Mouse (Mus musculus) embryonic facial prominence, embryonic 13.5 days (tissue): ENCODE data around the gene Omp. TPM values are rescaled to one million over a fixed set of nuclear protein-coding genes. Genes with fewer than 3 reads are reported as not detected.

ENCODE experiments used
- ATAC-seq: fragments of 200-750 bp; cut with Nextera tagmentation; 2 replicates; pipeline ENCODE4 v1.8.0; 2017; ENCODE audit warnings: low read depth; ENCODE audit not compliant: insufficient number of reproducible peaks, insufficient read depth, low FRiP score, low TSS enrichment
- H3K27ac ChIP-seq: fragments of 300-500 bp; sonication (generic); 2 replicates; pipeline ENCODE4 v1.5.1; 2015; ENCODE audit warnings: moderate library complexity, mild to moderate bottlenecking, inconsistent platforms
- H3K27me3 ChIP-seq: fragments of 300-500 bp; sonication (generic); 2 replicates; pipeline ENCODE4 v1.6.1; 2015; ENCODE audit warnings: mild to moderate bottlenecking, inconsistent platforms
- H3K36me3 ChIP-seq: fragments of 300-500 bp; sonication (generic); 2 replicates; pipeline ENCODE4 v1.6.1; 2015; ENCODE audit warnings: mild to moderate bottlenecking, inconsistent platforms
- H3K4me1 ChIP-seq: fragments of 300-500 bp; sonication (generic); 2 replicates; pipeline ENCODE4 v1.6.1; 2015; ENCODE audit warnings: inconsistent platforms
- H3K4me2 ChIP-seq: fragments of 300-500 bp; sonication (generic); 2 replicates; pipeline ENCODE4 v1.6.1; 2015; ENCODE audit warnings: moderate library complexity, mild to moderate bottlenecking, inconsistent platforms
- H3K4me3 ChIP-seq: fragments of 300-500 bp; sonication (generic); 2 replicates; pipeline ENCODE4 v1.5.1; 2015; ENCODE audit warnings: mild to moderate bottlenecking, inconsistent platforms
- H3K9ac ChIP-seq: fragments of 300-500 bp; sonication (generic); 2 replicates; pipeline ENCODE4 v1.6.1; 2015; ENCODE audit warnings: mild to moderate bottlenecking, inconsistent platforms
- H3K9me3 ChIP-seq: fragments of 300-500 bp; sonication (generic); 2 replicates; pipeline ENCODE4 v1.6.1; 2016; ENCODE audit warnings: inconsistent platforms
- WGBS: fragments of 180-500 bp; shearing (Covaris S2); methylation state at CpG from one replicate; pipeline ENCODE4 v1.1.7; 2015; ENCODE audit warnings: mixed read lengths; 5-methylcytosine and 5-hydroxymethylcytosine counted together
- polyA plus RNA-seq: library from polyadenylated mRNA; unstranded; fragments of >200 nt; fragmentation: Nextera tagmentation; extraction: Ambion mirVana; gene quantifications from 2 replicates; pipeline ENCODE4 v1.2.1, GENCODE M21; 2015

Omp gene
- polyA plus RNA-seq, 1 experiment from 2014 or later, result 1.0 TPM

GRCm38 (mm10) chr7:98150525-98150924, 5.2 kb upstream of the Omp start:
- Histone ChIP-seq H3K4me3 (no peak overlapping the region), H3K27ac (no peak overlapping the region), H3K4me2 (no peak overlapping the region), H3K9ac (no peak overlapping the region), H3K9me3 (no peaks in the 10 kb centered on the region), H3K27me3 (no peaks in the 10 kb centered on the region), H3K4me1 (peaks cover 29% of the 10 kb centered on the region), H3K36me3 (no peaks in the 10 kb centered on the region)
- WGBS, result 53% methylated on average over 5 of the region's 5 CpGs
- no peak for ATAC-seq

GRCm38 (mm10) chr7:98149802-98150201, 4.5 kb upstream of the Omp start:
- no peak for ATAC-seq
- Histone ChIP-seq H3K4me2 (no peak overlapping the region), H3K27ac (no peak overlapping the region), H3K4me1 (peaks cover 26% of the 10 kb centered on the region), H3K9ac (no peak overlapping the region), H3K27me3 (no peaks in the 10 kb centered on the region), H3K9me3 (no peaks in the 10 kb centered on the region), H3K4me3 (no peak overlapping the region), H3K36me3 (no peaks in the 10 kb centered on the region)
- WGBS, result 18% methylated on average over 3 of the region's 3 CpGs

GRCm38 (mm10) chr7:98148721-98149407, 3.6 kb upstream of the Omp start:
- no peak overlapping the region for H3K9ac ChIP-seq
- H3K4me2 ChIP-seq, result no peak overlapping the region
- no peaks in the 10 kb centered on the region for H3K9me3 ChIP-seq
- H3K4me3 ChIP-seq, result no peak overlapping the region
- 70% methylated on average over 10 of the region's 10 CpGs for WGBS
- no peak for ATAC-seq
- H3K27ac ChIP-seq, result no peak overlapping the region
- H3K36me3 ChIP-seq, result no peaks in the 10 kb centered on the region
- no peaks in the 10 kb centered on the region for H3K27me3 ChIP-seq
- peaks cover 26% of the 10 kb centered on the region for H3K4me1 ChIP-seq

- Histone ChIP-seq H3K4me3 (no peak overlapping the region), H3K9ac (no peak overlapping the region), H3K27me3 (no peaks in the 10 kb centered on the region), H3K4me2 (no peak overlapping the region), H3K36me3 (no peaks in the 10 kb centered on the region), H3K4me1 (peaks cover 26% of the 10 kb centered on the region), H3K9me3 (no peaks in the 10 kb centered on the region), H3K27ac (no peak overlapping the region)
- no peak for ATAC-seq
- WGBS, result 81% methylated on average over 8 of the region's 8 CpGs
These were observed 2.5 kb upstream of the Omp start for GRCm38 (mm10) chr7:98147766-98148165.

GRCm38 (mm10) chr7:98146447-98146845, 1.1 kb upstream of the Omp start:
- peak overlapping the region; percentile 3; the same call in 1 of the 2 replicates for H3K9ac ChIP-seq
- no peaks in the 10 kb centered on the region for H3K36me3 ChIP-seq
- H3K4me1 ChIP-seq, result peaks cover 22% of the 10 kb centered on the region
- no peaks in the 10 kb centered on the region for H3K9me3 ChIP-seq
- no peak for ATAC-seq
- H3K4me3 ChIP-seq, result no peak overlapping the region
- H3K4me2 ChIP-seq, result no peak overlapping the region
- no peak overlapping the region for H3K27ac ChIP-seq
- H3K27me3 ChIP-seq, result no peaks in the 10 kb centered on the region
- 73% methylated on average over 8 of the region's 8 CpGs for WGBS

- no peak for ATAC-seq
- WGBS, result 65% methylated on average over 12 of the region's 12 CpGs
These were observed 642 bp upstream of the Omp start for GRCm38 (mm10) chr7:98145842-98146446.

GRCm38 (mm10) chr7:98142648-98143047, 2.7 kb downstream of the Omp start:
- H3K4me3 ChIP-seq, result no peak overlapping the region
- no peak overlapping the region for H3K9ac ChIP-seq
- 72% methylated on average over 3 of the region's 3 CpGs for WGBS
- no peak overlapping the region for H3K27ac ChIP-seq
- no peak for ATAC-seq
- no peaks in the 10 kb centered on the region for H3K36me3 ChIP-seq
- no peaks in the 10 kb centered on the region for H3K9me3 ChIP-seq
- H3K4me2 ChIP-seq, result no peak overlapping the region
- H3K4me1 ChIP-seq, result peaks cover 15% of the 10 kb centered on the region
- H3K27me3 ChIP-seq, result no peaks in the 10 kb centered on the region

More at GRCm38 (mm10) chr7:98145842-98146446, 642 bp upstream of the Omp start:
- Histone ChIP-seq H3K4me1 (peaks cover 22% of the 10 kb centered on the region), H3K27me3 (no peaks in the 10 kb centered on the region), H3K4me3 (no peak overlapping the region), H3K36me3 (no peaks in the 10 kb centered on the region), H3K9me3 (no peaks in the 10 kb centered on the region), H3K4me2 (no peak overlapping the region), H3K27ac (no peak overlapping the region), H3K9ac (no peak overlapping the region)

GRCm38 (mm10) chr7:98142247-98142646, 3.1 kb downstream of the Omp start:
- H3K36me3 ChIP-seq, result no peaks in the 10 kb centered on the region
- no peak overlapping the region for H3K9ac ChIP-seq
- no peak overlapping the region for H3K4me3 ChIP-seq
- no peaks in the 10 kb centered on the region for H3K27me3 ChIP-seq
- H3K4me2 ChIP-seq, result no peak overlapping the region
- 48% methylated on average over 8 of the region's 8 CpGs for WGBS
- no peak for ATAC-seq
- H3K27ac ChIP-seq, result no peak overlapping the region
- peaks cover 15% of the 10 kb centered on the region for H3K4me1 ChIP-seq
- no peaks in the 10 kb centered on the region for H3K9me3 ChIP-seq

GRCm38 (mm10) chr7:98141206-98141605, 4.1 kb downstream of the Omp start:
- Histone ChIP-seq H3K36me3 (no peaks in the 10 kb centered on the region), H3K4me2 (no peak overlapping the region), H3K27me3 (no peaks in the 10 kb centered on the region), H3K9ac (no peak overlapping the region), H3K4me3 (no peak overlapping the region), H3K4me1 (peaks cover 14% of the 10 kb centered on the region), H3K9me3 (no peaks in the 10 kb centered on the region), H3K27ac (no peak overlapping the region)
- ATAC-seq, result no peak
- 57% methylated on average over 3 of the region's 3 CpGs for WGBS

GRCm38 (mm10) chr7:98140597-98140996, 4.7 kb downstream of the Omp start:
- Histone ChIP-seq H3K27ac (no peak overlapping the region), H3K4me1 (peaks cover 8% of the 10 kb centered on the region), H3K4me3 (no peak overlapping the region), H3K4me2 (no peak overlapping the region), H3K9me3 (no peaks in the 10 kb centered on the region), H3K27me3 (no peaks in the 10 kb centered on the region), H3K9ac (no peak overlapping the region), H3K36me3 (no peaks in the 10 kb centered on the region)
- 52% methylated on average over 2 of the region's 2 CpGs for whole genome bisulfite sequencing
- no peak for ATAC-seq

- H3K27me3 ChIP-seq, result no peaks in the 10 kb centered on the region
- no peak for ATAC-seq
These were observed 6.1 kb downstream of the Omp start for GRCm38 (mm10) chr7:98139216-98139615.

GRCm38 (mm10) chr7:98137995-98138394, 7.3 kb downstream of the Omp start:
- H3K36me3 ChIP-seq, result no peaks in the 10 kb centered on the region
- no peak overlapping the region for H3K4me3 ChIP-seq
- H3K9ac ChIP-seq, result no peak overlapping the region
- no peaks in the 10 kb centered on the region for H3K9me3 ChIP-seq
- ATAC-seq, result no peak
- no peaks in the 10 kb centered on the region for H3K27me3 ChIP-seq
- H3K4me1 ChIP-seq, result peaks cover 8% of the 10 kb centered on the region; the same call in 1 of the 2 replicates
- H3K27ac ChIP-seq, result no peak overlapping the region
- no peak overlapping the region for H3K4me2 ChIP-seq
- WGBS, result 77% methylated on average over 2 of the region's 2 CpGs

More at GRCm38 (mm10) chr7:98139216-98139615, 6.1 kb downstream of the Omp start:
- H3K9ac ChIP-seq, result no peak overlapping the region
- H3K4me3 ChIP-seq, result no peak overlapping the region
- no peaks in the 10 kb centered on the region for H3K9me3 ChIP-seq
- 15% methylated on average over 9 of the region's 9 CpGs for WGBS
- H3K27ac ChIP-seq, result no peak overlapping the region
- H3K36me3 ChIP-seq, result no peaks in the 10 kb centered on the region
- H3K4me1 ChIP-seq, result peaks cover 8% of the 10 kb centered on the region; the same call in 1 of the 2 replicates
- no peak overlapping the region for H3K4me2 ChIP-seq
